Mouse (Mus musculus) right cerebral cortex, postnatal 14 days (tissue): ENCODE results near the gene Rhd.

Source experiments
- DNase-seq: peaks from one replicate; pipeline ENCODE4 v3.0.0; 2022

Gene Rhd

DNA sequence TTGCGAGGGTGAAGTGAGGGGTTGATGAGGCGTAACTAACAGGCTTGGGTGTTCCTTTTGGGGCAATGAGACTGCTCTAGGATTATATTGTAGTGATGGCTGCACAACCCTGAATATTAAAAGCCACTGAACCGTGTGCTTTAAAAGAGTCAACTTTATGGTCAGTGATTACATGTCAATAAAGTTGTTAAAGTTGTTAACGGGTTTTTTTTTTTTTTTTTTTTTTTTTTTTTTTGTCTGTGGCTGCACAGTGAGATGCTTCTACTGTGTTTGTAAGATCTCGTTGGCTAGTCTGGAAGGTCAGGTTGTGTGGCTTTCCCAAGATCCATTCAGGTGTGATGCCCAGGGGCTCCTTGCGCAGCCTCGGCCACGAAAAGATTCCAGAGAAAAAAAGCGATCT is 75.6 kb downstream of the Rhd start:
- no peak for DNase-seq

GRCm38 (mm10) chr4:134943758-134944538 is 79.6 kb downstream of the Rhd start:
- DNase-seq: peak; percentile 59
